Mouse (Mus musculus) embryo, embryonic 10.5 days (tissue): ENCODE results near the gene Tmem191c.

Experiments used
- DNase-seq: peaks from one replicate; pipeline ENCODE4 v3.0.0-alpha.2; 2015; ENCODE audit warnings: low spot score

The Tmem191c gene

DNA sequence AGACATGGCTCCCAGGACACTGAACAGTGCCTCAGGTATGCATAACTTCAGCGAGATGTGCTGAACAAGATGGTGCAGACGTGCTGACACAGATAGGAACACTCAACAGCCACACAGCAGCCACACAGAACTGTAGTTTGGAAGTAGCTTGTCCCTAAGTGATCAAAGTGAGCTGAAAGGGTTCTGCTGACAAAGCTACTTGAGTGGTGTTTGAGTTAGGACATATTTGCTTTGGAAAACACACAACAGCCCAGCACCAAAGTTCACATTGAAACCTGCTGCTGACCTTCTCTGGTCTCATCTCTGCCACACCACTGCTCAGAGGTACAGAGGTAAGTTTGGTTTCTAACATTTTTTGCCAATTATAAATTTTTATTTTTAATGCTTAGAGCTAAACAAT lies 55.2 kb downstream of the Tmem191c start, which contains the start of gene Serpind1:
Gene Serpind1, plus strand, starts transcription at position 256 of the 400 bp plus-strand sequence.
- DNase-seq: no peak

GRCm38 (mm10) chr16:17331855-17332254 lies 56.0 kb downstream of the Tmem191c start:
- DNase-seq: no peak
